Mouse (Mus musculus): ENCODE measurements at regions not wholly inside any gene's neighbourhood (a gene's known extent, or its start where the extent isn't known, plus 50 kb on each side); places are given as distances from the start of the nearest gene placed in this dataset.

GRCm38 (mm10) chr1:71904376-71904948 is 251.5 kb upstream of the Fn1 start:
- no peak for DNase-seq (ENCODE audit: low read depth, low spot score)

GRCm38 (mm10) chr1:71900106-71901074 is 247.4 kb upstream of the Fn1 start:
- no peak for DNase-seq (ENCODE audit: low read depth, low spot score)

- no peak for DNase-seq (ENCODE audit: low read depth, low spot score)
Measured at GRCm38 (mm10) chr1:71899128-71899527, 246.1 kb upstream of the Fn1 start.

- DNase-seq (ENCODE audit: low read depth, low spot score): no peak
Measured at GRCm38 (mm10) chr1:71898198-71898597, 245.2 kb upstream of the Fn1 start.

GRCm38 (mm10) chr1:71897464-71898051 is 244.6 kb upstream of the Fn1 start:
- no peak for DNase-seq (ENCODE audit: low read depth, low spot score)

GRCm38 (mm10) chr1:71896141-71896725 is 243.2 kb upstream of the Fn1 start:
- no peak for DNase-seq (ENCODE audit: low read depth, low spot score)

- DNase-seq (ENCODE audit: low read depth, low spot score): no peak
Measured at GRCm38 (mm10) chr1:71893636-71894035, 240.6 kb upstream of the Fn1 start.

- no peak for DNase-seq (ENCODE audit: low read depth, low spot score)
Measured at GRCm38 (mm10) chr1:71887809-71888208, 234.8 kb upstream of the Fn1 start.

- no peak for DNase-seq (ENCODE audit: low read depth, low spot score)
Measured at GRCm38 (mm10) chr1:71886903-71887302, 233.9 kb upstream of the Fn1 start.

- DNase-seq (ENCODE audit: low read depth, low spot score): no peak
Measured at GRCm38 (mm10) chr1:71886233-71886632, 233.2 kb upstream of the Fn1 start.

- no peak for DNase-seq (ENCODE audit: low read depth, low spot score)
Measured at GRCm38 (mm10) chr1:71881851-71882250, 228.9 kb upstream of the Fn1 start.

- DNase-seq (ENCODE audit: low read depth, low spot score): no peak
Measured at GRCm38 (mm10) chr1:71881191-71881590, 228.2 kb upstream of the Fn1 start.

- no peak for DNase-seq (ENCODE audit: low read depth, low spot score)
Measured at GRCm38 (mm10) chr1:71880480-71880879, 227.5 kb upstream of the Fn1 start.

- DNase-seq (ENCODE audit: low read depth, low spot score): no peak
Measured at GRCm38 (mm10) chr1:71876712-71877401, 223.9 kb upstream of the Fn1 start.

- DNase-seq (ENCODE audit: low read depth, low spot score): no peak
Measured at GRCm38 (mm10) chr1:71874037-71874436, 221.0 kb upstream of the Fn1 start.

- no peak for DNase-seq (ENCODE audit: low read depth, low spot score)
Measured at GRCm38 (mm10) chr1:71865670-71866069, 212.7 kb upstream of the Fn1 start.

- DNase-seq (ENCODE audit: low read depth, low spot score): no peak
Measured at GRCm38 (mm10) chr1:71864749-71865148, 211.7 kb upstream of the Fn1 start.

- DNase-seq (ENCODE audit: low read depth, low spot score): no peak
Measured at GRCm38 (mm10) chr1:71853212-71853611, 200.2 kb upstream of the Fn1 start.

GRCm38 (mm10) chr1:71851268-71851667 is 198.3 kb upstream of the Fn1 start:
- no peak for DNase-seq (ENCODE audit: low read depth, low spot score)

- no peak for DNase-seq (ENCODE audit: low read depth, low spot score)
Measured at GRCm38 (mm10) chr1:71848656-71849055, 195.7 kb upstream of the Fn1 start.

GRCm38 (mm10) chr1:71844938-71845685 is 192.1 kb upstream of the Fn1 start:
- no peak for DNase-seq (ENCODE audit: low read depth, low spot score)

Data from WW6 (cell line).